Mouse (Mus musculus): ENCODE results near the gene Cbarp.
"Not testable (repeated sequence)": the region's sequence is repeated elsewhere in the genome, so short reads cannot be mapped to it uniquely, and the experiment has no call there.

The Cbarp gene

GRCm38 (mm10) chr10:80170052-80170451 is 29.4 kb upstream of the Cbarp start:
- DNase-seq (ENCODE audit: low spot score) = no peak

DNA sequence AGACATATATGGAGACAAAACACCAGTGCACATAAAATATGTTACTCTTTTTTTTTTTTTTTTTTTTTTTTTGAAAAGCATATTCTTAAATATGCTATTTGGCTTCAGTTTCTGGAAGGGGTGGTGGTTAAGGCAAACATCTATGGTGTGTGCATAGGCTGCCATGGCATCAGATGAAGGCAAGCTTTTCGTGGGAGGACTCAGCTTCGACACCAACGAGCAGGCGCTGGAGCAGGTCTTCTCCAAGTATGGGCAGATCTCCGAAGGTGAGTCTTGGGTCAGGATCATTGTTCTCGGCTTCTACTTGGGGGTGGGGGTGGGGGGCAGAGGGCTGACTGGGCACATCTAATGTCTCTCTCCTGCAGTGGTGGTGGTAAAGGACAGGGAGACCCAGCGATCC is 29.0 kb upstream of the Cbarp start:
- no peak for DNase-seq (ENCODE audit: low spot score)

DNA sequence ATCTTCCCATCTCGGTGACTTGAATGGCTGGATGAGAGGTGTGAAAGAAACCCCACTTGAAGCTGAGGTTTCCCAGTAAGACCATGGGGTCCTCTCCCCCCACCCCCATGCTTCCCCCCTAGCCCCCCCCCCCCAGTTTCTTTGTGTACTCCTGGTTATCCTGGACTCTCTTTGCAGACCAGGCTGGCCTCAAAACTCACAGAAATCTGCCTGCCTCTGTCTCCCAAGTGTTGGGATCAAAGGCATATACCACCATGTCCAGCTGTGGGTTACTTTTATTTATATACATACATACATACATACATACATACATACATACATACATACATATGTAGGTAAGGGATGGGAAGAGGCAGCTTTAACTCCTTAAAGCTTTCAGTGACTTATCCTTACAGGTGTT is 28.4 kb upstream of the Cbarp start:
- no peak for DNase-seq (ENCODE audit: low spot score)

- DNase-seq (ENCODE audit: low spot score) = peak; percentile 97
These were observed 27.5 kb upstream of the Cbarp start for GRCm38 (mm10) chr10:80168038-80168661.

DNA sequence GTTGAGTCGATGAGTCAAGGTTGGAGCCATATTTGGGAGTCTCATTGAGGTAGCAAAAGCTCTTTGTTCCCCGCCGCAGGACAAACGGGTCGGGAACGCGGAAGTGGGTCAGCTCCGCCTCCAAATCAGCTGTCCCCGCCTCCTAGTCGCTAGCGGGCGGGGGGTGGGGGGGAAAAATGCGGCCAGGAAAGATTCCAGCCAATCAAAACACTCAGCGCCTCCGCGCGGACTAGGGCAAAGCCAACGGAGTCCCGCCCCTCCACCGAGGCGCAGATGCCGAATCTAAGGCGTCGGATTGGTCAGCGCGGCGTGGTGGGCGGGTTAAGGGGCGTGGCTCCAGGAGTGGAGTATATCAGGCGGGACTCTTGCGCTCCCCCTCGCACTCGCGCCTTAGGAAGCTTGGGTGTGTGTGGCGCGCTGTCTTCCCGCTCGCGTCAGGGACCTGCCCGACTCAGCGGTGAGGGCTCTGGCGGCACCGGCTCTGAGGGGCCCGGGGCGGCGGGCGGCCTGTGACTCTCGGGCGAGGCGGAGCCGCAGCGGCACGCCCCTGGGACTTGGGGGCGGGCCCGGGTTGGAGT is 26.9 kb upstream of the Cbarp start:
- peak; percentile 100 for DNase-seq (ENCODE audit: low spot score)

- not testable (repeated sequence) for DNase-seq (ENCODE audit: low spot score)
These were observed 25.5 kb upstream of the Cbarp start for GRCm38 (mm10) chr10:80166136-80166535.

DNA sequence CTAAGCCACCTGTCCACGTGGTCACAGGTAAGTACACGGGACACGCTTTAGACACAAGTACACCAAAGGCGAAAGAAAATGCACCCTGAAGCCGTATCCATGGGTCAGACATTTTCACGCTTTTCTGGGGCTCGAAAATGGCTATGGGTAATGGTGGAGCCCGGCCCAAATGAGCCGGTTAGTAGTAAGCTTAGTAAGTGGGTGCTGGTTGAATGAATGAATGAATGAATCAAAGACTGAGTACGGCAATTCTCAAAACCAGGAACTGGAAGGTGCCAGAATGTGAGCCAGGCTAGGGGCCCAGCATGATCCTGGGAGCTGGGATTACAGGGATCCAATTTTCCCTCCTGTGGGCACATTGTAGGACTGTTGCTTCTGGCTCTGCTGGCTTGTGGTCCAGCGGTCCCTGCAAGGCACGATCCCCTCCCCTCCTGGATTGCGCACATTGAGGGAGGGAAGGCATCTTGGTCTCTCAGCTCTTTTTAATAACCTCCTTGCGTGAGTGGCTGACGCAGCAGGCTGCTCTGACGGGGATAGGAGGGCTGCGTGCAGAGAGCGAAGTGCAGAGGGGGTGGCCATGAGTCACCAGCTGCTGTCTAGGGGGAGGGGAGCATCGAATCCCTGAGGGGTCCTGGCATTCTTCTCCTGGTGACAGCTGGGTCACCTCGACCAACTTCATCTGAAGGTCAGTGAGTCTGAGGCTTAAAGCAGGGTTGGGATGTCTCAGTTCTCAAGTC is 24.9 kb upstream of the Cbarp start, which contains the start of gene Cirbp:
Gene Cirbp (plus strand): TSS at position 594 of the 737 bp plus-strand sequence.
- DNase-seq (ENCODE audit: low spot score) = no peak

GRCm38 (mm10) chr10:80164998-80165344 is 24.3 kb upstream of the Cbarp start:
- DNase-seq (ENCODE audit: low spot score) = peak; percentile 97

- DNase-seq (ENCODE audit: low spot score) = no peak
These were observed 23.7 kb upstream of the Cbarp start for GRCm38 (mm10) chr10:80164161-80164997.

- DNase-seq (ENCODE audit: low spot score) = no peak
These were observed 23.1 kb upstream of the Cbarp start for GRCm38 (mm10) chr10:80163721-80164120.

DNA sequence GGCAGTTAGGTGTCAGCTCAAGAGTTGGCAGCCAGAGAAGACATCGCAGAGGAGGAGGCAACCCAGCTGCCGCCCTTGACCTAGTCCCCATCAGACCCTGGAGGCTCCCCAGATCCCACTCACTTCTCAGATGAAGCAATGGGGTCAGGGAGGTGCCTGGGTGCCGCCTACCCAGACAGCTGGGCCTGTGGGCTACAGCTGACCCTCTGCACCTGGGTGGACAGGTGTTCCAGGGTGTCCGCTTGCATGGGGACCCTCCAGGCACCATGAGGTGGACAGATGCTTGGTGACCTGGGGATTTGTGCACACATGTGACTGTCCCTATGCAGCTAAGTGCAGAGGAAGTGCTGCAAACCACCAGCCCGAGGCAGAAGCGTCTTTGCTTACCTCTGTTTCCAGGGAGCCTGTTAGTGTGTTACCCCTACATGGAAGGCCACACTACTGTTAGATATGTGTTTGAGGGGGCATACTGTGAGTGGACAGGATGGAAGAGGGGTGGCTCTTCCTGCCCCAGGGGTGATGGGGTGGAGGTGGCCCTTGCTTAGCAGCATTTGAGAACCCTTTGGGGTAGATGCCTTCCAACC is 22.2 kb upstream of the Cbarp start:
- DNase-seq (ENCODE audit: low spot score) = no peak

DNA sequence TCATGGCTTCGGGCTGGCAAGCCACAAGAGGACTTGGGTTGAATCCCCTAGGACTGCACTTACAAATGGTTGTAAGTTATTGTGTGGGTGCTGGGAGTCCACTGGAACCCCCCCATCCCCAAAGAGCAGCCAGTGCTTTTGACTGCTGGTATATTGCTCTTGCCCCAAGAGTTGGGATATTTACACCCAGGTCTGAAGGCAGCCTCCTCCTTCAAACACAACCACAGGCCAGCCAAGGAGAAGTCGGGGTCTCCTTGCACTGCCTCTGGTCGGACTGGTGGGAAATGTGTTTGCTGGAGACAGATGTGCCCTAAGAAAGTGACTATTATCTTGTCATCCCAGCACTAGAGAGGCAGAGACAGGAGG is 21.6 kb upstream of the Cbarp start:
- DNase-seq (ENCODE audit: low spot score) = no peak

DNA sequence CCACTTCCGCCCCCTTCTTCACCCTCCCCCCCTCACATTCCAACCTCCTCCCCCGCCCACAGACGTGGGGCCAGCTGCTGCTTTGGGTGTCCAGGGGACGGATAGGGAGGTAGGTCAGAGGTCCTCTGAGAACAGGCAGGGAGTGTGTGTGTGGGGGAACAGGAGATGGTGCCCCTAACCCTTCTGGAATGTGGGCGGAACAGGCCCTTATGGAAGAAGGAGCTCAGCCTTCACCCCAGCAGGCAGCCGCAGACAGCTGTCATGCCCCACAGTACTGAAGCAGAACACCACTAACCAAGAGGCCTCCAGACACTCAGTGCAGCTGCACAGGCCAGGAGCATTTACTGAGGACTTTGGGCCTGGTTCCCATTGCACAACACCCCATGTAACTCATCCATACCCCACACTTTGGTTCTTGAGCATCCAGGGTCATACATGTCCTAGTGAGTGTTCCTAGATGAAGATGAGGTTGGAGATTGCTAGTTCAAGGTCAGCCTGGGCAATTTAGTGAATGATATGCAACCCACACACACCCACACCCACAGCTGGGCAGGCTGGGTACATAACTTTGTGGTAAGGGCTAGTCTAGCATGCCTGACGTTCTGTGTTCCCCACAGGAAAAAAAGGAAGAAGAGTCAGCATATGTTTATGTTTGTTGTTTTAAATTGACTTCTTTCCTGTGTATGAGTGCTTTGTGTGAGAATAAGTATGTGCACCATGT is 21.0 kb upstream of the Cbarp start:
- no peak for DNase-seq (ENCODE audit: low spot score)

DNA sequence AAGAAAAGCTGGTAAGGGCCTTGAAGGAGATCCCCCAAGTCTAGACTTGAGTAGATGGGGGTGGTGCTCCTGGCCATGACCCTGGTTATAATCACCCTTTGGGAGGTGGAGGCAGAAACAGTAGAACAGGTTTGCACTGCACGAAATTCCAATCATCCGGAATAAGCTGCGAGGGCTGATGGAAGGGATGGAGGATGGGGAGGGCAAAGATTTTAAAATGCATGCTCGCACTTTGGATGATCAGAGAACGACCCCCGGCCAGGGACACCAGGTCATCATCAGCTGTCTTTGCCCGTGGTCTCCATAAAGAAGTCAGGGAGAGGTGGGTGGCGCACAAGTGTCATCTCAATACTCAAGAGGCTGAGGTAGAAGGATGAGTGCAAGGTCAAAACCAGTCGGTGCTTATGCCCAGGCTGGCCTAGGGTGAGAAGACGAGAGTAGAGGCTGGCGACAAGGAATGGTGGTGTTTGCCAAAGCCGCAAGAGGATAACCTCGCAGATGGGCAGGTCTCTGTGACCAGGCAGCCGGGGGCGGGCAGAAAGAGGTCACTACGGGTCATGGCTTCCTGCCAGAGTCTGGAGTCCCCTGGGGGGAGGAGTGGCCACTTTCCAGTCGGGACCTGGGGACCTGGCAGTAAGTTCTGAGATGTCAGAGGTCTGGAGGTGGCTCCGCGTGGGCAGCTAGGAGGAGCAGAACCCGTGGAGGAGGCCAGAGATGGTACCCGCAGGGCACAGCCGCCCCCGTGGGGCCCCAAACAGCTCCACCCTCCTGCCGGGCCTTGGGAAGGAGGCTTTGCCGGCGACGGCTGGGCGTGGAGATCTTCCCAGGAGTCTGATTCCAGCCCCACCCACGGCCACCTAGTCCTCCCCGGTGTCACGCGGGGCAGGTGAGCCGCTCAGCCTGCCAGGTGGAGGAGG is 20.1 kb upstream of the Cbarp start:
- peak; percentile 94 for DNase-seq (ENCODE audit: low spot score)

- DNase-seq (ENCODE audit: low spot score) = peak; percentile 99
These were observed 19.2 kb upstream of the Cbarp start for GRCm38 (mm10) chr10:80159561-80160454.

DNA sequence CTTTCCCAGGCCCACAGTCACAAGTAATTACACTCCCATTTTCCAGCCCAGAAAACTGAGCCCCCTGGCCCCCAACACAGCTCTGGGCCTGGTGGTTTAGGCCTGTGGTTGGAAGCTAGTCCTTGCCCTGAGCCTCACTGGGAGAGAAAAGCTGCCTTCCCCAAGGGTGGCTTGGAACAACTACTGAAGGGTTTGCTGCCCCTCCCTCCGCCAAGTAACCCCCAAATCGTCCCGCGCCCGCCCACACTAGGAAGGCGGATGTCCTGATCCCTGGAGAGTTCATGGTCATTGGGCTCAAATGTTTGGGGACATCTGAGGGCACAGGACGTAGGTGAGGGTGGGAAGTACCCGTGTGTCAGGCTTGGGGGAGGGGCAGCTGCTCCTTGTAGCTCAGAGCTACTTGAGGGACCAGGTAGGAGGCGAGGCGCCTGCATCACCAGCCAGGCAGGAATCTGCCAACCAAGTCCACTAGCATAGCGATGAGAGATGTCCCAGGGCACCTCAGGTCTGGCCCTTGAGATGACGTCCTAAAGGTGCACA is 18.5 kb upstream of the Cbarp start:
- peak; percentile 80 for DNase-seq (ENCODE audit: low spot score)

DNA sequence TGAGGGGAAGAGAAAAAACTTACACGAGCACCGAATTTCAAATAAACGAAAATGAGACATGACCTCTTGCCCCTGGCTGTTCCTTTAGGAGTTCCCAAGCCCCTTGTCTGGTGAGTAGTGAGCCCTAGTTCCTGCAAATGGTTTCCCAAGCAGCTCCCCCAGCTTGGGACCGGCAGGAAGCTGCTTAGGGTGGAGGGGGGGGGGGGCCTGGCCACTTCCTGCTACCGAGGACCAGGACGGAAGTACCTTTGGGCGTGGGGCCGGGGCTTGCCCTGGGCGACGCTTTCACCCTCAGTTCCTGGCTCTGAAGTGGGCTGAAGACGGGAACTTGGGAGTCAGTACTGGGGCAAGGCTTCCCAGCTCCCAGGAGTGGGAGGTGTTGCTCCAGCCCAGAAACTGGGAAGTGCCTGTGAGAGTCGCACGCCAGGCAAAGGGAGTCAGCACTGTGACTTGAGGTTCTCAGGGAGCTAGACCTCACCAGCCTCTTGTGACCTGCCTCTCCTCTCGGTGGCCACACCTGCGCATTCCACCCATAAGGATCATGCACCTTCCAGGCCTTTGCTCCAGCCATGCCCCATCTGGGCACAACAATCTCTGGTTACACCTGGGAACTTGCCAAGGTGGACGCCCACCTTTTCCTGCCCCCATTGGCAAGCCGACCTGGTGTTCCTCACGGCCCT is 17.8 kb upstream of the Cbarp start:
- DNase-seq (ENCODE audit: low spot score) = no peak

GRCm38 (mm10) chr10:80157141-80157929 is 16.7 kb upstream of the Cbarp start:
- no peak for DNase-seq (ENCODE audit: low spot score)
